Mouse (Mus musculus): ENCODE data around the gene Mpnd. TPM values are rescaled to one million over a fixed set of nuclear protein-coding genes. Genes with fewer than 3 reads are reported as not detected.

Gene Mpnd
- polyA plus RNA-seq, 1 experiment from 2014 or later, result 97.9 TPM

DNA sequence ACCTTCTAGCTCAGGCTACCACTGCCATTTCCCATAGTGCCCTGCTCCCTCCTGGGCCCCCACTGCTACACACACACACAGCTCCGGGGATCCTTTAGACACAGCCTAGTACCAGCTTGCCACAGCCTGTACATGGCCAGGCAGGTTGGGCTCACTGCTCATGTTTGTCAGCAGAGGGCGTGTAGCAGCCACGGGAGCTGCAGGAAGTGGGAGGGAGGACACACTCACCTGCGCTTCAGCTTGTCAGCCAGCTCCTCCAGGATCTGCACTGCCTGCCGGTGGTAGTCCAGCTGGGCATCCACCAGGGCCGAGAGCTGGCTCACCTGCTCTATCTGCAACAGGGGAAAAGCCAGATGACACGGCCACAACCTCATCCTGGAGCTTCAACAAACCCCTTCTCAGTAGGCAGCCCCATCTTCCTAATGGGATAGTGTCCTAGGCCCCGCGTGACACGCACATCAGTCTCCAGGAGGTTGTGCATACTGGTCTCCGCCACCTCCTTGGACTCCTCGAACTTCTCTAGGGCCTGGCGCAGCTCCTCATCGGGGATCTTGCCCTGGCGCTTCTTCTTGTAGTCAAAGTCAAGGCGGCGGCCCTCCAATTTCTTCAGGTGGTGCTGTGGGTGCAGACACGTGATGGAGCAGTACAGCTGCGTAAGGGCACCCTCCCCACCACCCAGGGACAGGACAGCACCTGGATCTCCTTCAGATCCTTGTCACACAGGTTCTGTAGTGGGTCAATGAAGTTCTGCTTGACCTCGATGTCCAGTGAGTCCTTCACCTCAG is 13.0 kb downstream of the Mpnd start:
- Histone ChIP-seq H3K4me1 (ENCODE audit: control insufficient read depth, insufficient read depth, low read length) (no peaks in the 10 kb centered on the region), H3K27me3 (ENCODE audit: control insufficient read depth, insufficient read depth, low read length) (no peaks in the 10 kb centered on the region), H3K27ac (ENCODE audit: low read length) (no peak overlapping the region), H3K4me3 (ENCODE audit: low read depth, low read length) (no peak overlapping the region), H3K36me3 (ENCODE audit: control insufficient read depth, insufficient read depth, low read length) (peaks cover 47% of the 10 kb centered on the region), H3K9ac (replicated peaks; ENCODE audit: low read depth, low read length) (no peak overlapping the region), H3K4me2 (replicated peaks; ENCODE audit: low read depth, low read length) (no peak overlapping the region), H3K9me3 (ENCODE audit: control insufficient read depth, low read depth, low read length) (no peaks in the 10 kb centered on the region)
- 69% methylated on average over 20 of the region's 20 CpGs for WGBS
- no peak for ATAC-seq (ENCODE audit: insufficient number of reproducible peaks, insufficient read depth, low FRiP score, low read depth)

DNA sequence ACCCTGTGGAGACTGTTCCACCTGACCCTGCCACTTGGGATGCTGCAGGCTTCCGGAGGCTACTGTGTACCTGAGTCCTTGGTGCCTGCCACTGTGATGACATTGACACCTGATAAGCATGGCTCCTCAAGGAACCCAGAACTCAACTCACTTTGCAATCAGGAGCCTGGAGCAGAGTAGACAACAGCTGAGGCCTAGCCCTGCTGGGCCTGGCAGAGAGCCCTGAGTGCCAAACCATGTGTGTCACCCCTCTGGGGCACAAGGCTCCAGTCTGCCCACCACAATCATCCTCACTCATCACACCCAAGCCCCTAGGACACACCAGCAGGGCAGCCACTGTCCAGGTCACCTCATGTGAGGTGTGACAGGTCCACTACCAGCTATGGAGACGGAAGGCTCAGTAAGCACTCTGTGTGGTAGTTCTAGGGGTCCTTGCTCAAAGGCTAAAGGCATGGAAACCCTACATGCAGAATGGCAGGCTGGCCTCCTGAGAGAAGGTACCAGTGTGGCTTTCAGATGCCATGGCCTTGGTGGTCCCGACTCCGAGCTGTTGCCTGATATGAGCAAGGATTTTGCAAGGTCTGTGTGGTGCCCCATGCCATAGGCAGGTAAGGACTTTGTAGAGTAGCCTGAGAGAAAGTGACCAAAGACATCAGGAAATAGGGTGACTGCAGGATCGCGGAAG is 15.0 kb downstream of the Mpnd start:
- no peaks in the 10 kb centered on the region for H3K27me3 ChIP-seq (ENCODE audit: control insufficient read depth, insufficient read depth, low read length)
- H3K4me3 ChIP-seq (ENCODE audit: low read depth, low read length), result no peak overlapping the region
- no peak overlapping the region for H3K4me2 ChIP-seq (replicated peaks; ENCODE audit: low read depth, low read length)
- no peak overlapping the region for H3K27ac ChIP-seq (ENCODE audit: low read length)
- H3K36me3 ChIP-seq (ENCODE audit: control insufficient read depth, insufficient read depth, low read length), result peaks cover 40% of the 10 kb centered on the region
- H3K9me3 ChIP-seq (ENCODE audit: control insufficient read depth, low read depth, low read length), result no peaks in the 10 kb centered on the region
- no peak for ATAC-seq (ENCODE audit: insufficient number of reproducible peaks, insufficient read depth, low FRiP score, low read depth)
- WGBS, result 92% methylated on average over 6 of the region's 6 CpGs
- no peaks in the 10 kb centered on the region for H3K4me1 ChIP-seq (ENCODE audit: control insufficient read depth, insufficient read depth, low read length)
- H3K9ac ChIP-seq (replicated peaks; ENCODE audit: low read depth, low read length), result no peak overlapping the region

- no peaks in the 10 kb centered on the region for H3K9me3 ChIP-seq (ENCODE audit: control insufficient read depth, low read depth, low read length)
- H3K4me2 ChIP-seq (replicated peaks; ENCODE audit: low read depth, low read length), result no peak overlapping the region
- no peak overlapping the region for H3K9ac ChIP-seq (replicated peaks; ENCODE audit: low read depth, low read length)
- H3K4me3 ChIP-seq (ENCODE audit: low read depth, low read length), result no peak overlapping the region
- 84% methylated on average over 4 of the region's 4 CpGs for WGBS
- no peaks in the 10 kb centered on the region for H3K4me1 ChIP-seq (ENCODE audit: control insufficient read depth, insufficient read depth, low read length)
- no peaks in the 10 kb centered on the region for H3K27me3 ChIP-seq (ENCODE audit: control insufficient read depth, insufficient read depth, low read length)
- H3K36me3 ChIP-seq (ENCODE audit: control insufficient read depth, insufficient read depth, low read length), result peaks cover 32% of the 10 kb centered on the region
- no peak overlapping the region for H3K27ac ChIP-seq (ENCODE audit: low read length)
- ATAC-seq (ENCODE audit: insufficient number of reproducible peaks, insufficient read depth, low FRiP score, low read depth), result no peak
Measured at GRCm38 (mm10) chr17:56021161-56021910, 15.8 kb downstream of the Mpnd start.

- peaks cover 22% of the 10 kb centered on the region for H3K36me3 ChIP-seq (ENCODE audit: control insufficient read depth, insufficient read depth, low read length)
Measured at GRCm38 (mm10) chr17:56022131-56022988, 16.8 kb downstream of the Mpnd start.

GRCm38 (mm10) chr17:56022989-56023290 is 17.4 kb downstream of the Mpnd start:
- Histone ChIP-seq H3K4me1 (ENCODE audit: control insufficient read depth, insufficient read depth, low read length) (no peaks in the 10 kb centered on the region), H3K4me2 (replicated peaks; ENCODE audit: low read depth, low read length) (no peak overlapping the region), H3K27me3 (ENCODE audit: control insufficient read depth, insufficient read depth, low read length) (no peaks in the 10 kb centered on the region), H3K36me3 (ENCODE audit: control insufficient read depth, insufficient read depth, low read length) (peaks cover 16% of the 10 kb centered on the region), H3K9me3 (ENCODE audit: control insufficient read depth, low read depth, low read length) (no peaks in the 10 kb centered on the region), H3K9ac (replicated peaks; ENCODE audit: low read depth, low read length) (no peak overlapping the region), H3K4me3 (ENCODE audit: low read depth, low read length) (no peak overlapping the region), H3K27ac (ENCODE audit: low read length) (no peak overlapping the region)
- WGBS, result 91% methylated on average over 4 of the region's 4 CpGs
- no peak for ATAC-seq (ENCODE audit: insufficient number of reproducible peaks, insufficient read depth, low FRiP score, low read depth)

More at GRCm38 (mm10) chr17:56022131-56022988, 16.8 kb downstream of the Mpnd start:
- H3K4me2 ChIP-seq (replicated peaks; ENCODE audit: low read depth, low read length), result no peak overlapping the region
- ATAC-seq (ENCODE audit: insufficient number of reproducible peaks, insufficient read depth, low FRiP score, low read depth), result no peak
- 0 out of 2 replicates have a peak overlapping the region, but pooled peaks have one; percentile 10 for H3K9ac ChIP-seq (replicated peaks; ENCODE audit: low read depth, low read length)
- H3K27ac ChIP-seq (ENCODE audit: low read length), result no peak overlapping the region
- H3K4me3 ChIP-seq (ENCODE audit: low read depth, low read length), result no peak overlapping the region
- WGBS, result 72% methylated on average over 2 of the region's 2 CpGs
- H3K9me3 ChIP-seq (ENCODE audit: control insufficient read depth, low read depth, low read length), result no peaks in the 10 kb centered on the region
- H3K4me1 ChIP-seq (ENCODE audit: control insufficient read depth, insufficient read depth, low read length), result no peaks in the 10 kb centered on the region
- H3K27me3 ChIP-seq (ENCODE audit: control insufficient read depth, insufficient read depth, low read length), result no peaks in the 10 kb centered on the region

DNA sequence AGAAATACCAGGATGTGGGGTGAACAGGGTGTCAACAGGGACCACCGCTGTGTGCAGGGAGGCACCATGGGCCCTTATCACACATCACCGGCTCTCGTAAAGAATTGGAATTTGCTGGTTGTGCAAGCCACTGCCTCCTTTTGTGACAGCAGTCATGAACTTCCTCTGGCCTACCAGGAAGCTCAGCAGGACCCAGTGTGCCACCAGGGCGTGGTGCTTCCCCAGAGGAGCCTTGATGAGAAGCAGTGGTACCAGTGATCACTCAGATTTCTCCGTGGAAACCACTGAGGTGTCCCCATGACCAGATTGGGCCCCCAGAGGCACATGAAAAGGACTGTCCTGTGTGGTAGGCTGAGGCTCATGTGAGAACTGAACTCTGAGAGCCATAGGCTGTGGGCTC is 17.9 kb downstream of the Mpnd start:
- Histone ChIP-seq H3K36me3 (ENCODE audit: control insufficient read depth, insufficient read depth, low read length) (peaks cover 15% of the 10 kb centered on the region; the same call in 1 of the 2 replicates), H3K4me3 (ENCODE audit: low read depth, low read length) (no peak overlapping the region), H3K4me1 (ENCODE audit: control insufficient read depth, insufficient read depth, low read length) (no peaks in the 10 kb centered on the region), H3K9ac (replicated peaks; ENCODE audit: low read depth, low read length) (no peak overlapping the region), H3K27me3 (ENCODE audit: control insufficient read depth, insufficient read depth, low read length) (no peaks in the 10 kb centered on the region), H3K4me2 (replicated peaks; ENCODE audit: low read depth, low read length) (no peak overlapping the region), H3K27ac (ENCODE audit: low read length) (no peak overlapping the region), H3K9me3 (ENCODE audit: control insufficient read depth, low read depth, low read length) (no peaks in the 10 kb centered on the region)
- WGBS, result 74% methylated on average over 5 of the region's 5 CpGs
- no peak for ATAC-seq (ENCODE audit: insufficient number of reproducible peaks, insufficient read depth, low FRiP score, low read depth)

DNA sequence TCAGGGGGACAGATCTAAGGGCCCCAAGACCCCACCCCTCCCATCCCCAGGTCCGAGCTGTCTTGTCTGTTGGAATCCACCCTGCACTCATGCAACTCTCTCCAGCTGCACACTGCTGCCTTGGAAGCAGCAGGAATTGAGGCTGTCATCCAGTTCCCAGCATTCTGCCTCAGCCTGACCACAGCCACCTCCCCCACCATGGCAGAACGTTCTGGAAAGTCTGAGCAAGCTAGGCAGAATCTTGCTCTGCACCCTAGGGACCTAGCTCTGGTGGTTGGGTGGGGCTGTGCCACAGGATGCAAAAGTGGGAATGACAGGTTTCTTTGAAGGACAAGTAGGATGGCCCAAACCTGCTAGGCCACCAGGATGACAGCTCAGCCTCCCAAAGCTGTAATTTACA is 19.0 kb downstream of the Mpnd start:
- H3K4me3 ChIP-seq (ENCODE audit: low read depth, low read length), result no peak overlapping the region
- H3K9ac ChIP-seq (replicated peaks; ENCODE audit: low read depth, low read length), result no peak overlapping the region
- H3K27me3 ChIP-seq (ENCODE audit: control insufficient read depth, insufficient read depth, low read length), result no peaks in the 10 kb centered on the region
- no peaks in the 10 kb centered on the region for H3K4me1 ChIP-seq (ENCODE audit: control insufficient read depth, insufficient read depth, low read length)
- H3K9me3 ChIP-seq (ENCODE audit: control insufficient read depth, low read depth, low read length), result no peaks in the 10 kb centered on the region
- H3K4me2 ChIP-seq (replicated peaks; ENCODE audit: low read depth, low read length), result no peak overlapping the region
- WGBS, result 64% methylated on average over 2 of the region's 2 CpGs
- H3K36me3 ChIP-seq (ENCODE audit: control insufficient read depth, insufficient read depth, low read length), result peaks cover 13% of the 10 kb centered on the region; the same call in 1 of the 2 replicates
- no peak overlapping the region for H3K27ac ChIP-seq (ENCODE audit: low read length)
- no peak for ATAC-seq (ENCODE audit: insufficient number of reproducible peaks, insufficient read depth, low FRiP score, low read depth)

- no peaks in the 10 kb centered on the region for H3K9me3 ChIP-seq (ENCODE audit: control insufficient read depth, low read depth, low read length)
- no peaks in the 10 kb centered on the region for H3K4me1 ChIP-seq (ENCODE audit: control insufficient read depth, insufficient read depth, low read length)
- ATAC-seq (ENCODE audit: insufficient number of reproducible peaks, insufficient read depth, low FRiP score, low read depth), result no peak
- H3K36me3 ChIP-seq (ENCODE audit: control insufficient read depth, insufficient read depth, low read length), result peaks cover 12% of the 10 kb centered on the region; the same call in 1 of the 2 replicates
- no peak overlapping the region for H3K4me2 ChIP-seq (replicated peaks; ENCODE audit: low read depth, low read length)
- 71% methylated on average over 5 of the region's 5 CpGs for WGBS
- H3K4me3 ChIP-seq (ENCODE audit: low read depth, low read length), result no peak overlapping the region
- H3K27ac ChIP-seq (ENCODE audit: low read length), result no peak overlapping the region
- no peak overlapping the region for H3K9ac ChIP-seq (replicated peaks; ENCODE audit: low read depth, low read length)
- H3K27me3 ChIP-seq (ENCODE audit: control insufficient read depth, insufficient read depth, low read length), result no peaks in the 10 kb centered on the region
Measured at GRCm38 (mm10) chr17:56024931-56025330, 19.4 kb downstream of the Mpnd start.
